13 mouse cellular contexts compared by ENCODE assay signal in genomic region chr5:21605936-21606335, GRCm38 (mm10). TPM values are rescaled to one million over a fixed set of nuclear protein-coding genes. Genes with fewer than 3 reads are reported as not detected.
"Had no signal": no experiment of that assay in that cellular context is flagged by ENCODE, and none has a peak within 500 bp of the region (broad histone marks: within the 10 kb centered on the region; RNA-seq: fewer than 3 reads in every experiment).

No protein-coding gene starts in this region.

- H3K27ac ChIP-seq: limb, embryonic 10.5 days; liver, embryonic 13.5 days; lung, embryonic 15.5 days; macrophage; midbrain, embryonic 13.5 days had no signal

- H3K36me3 ChIP-seq: limb, embryonic 10.5 days; liver, embryonic 13.5 days; lung, embryonic 15.5 days; midbrain, embryonic 13.5 days had no signal

- H3K4me2 ChIP-seq: liver, embryonic 13.5 days; lung, embryonic 15.5 days; midbrain, embryonic 13.5 days had no signal

- H3K9me3 ChIP-seq: limb, embryonic 10.5 days; liver, embryonic 13.5 days; lung, embryonic 15.5 days; midbrain, embryonic 13.5 days had no signal

- H3K4me1 ChIP-seq: limb, embryonic 10.5 days; liver, embryonic 13.5 days; lung, embryonic 15.5 days; megakaryocyte, embryonic 14.5 days; midbrain, embryonic 13.5 days had no signal

- DNase-seq: kidney, postnatal 10 days; liver, embryonic 13.5 days; liver, postnatal 0 days; lung, postnatal 14 days; right cerebral cortex, postnatal 4 days; spleen, adult 18-20 months; thymus, adult 18-20 months; thymus, postnatal 14 days had no signal

- H3K9ac ChIP-seq: liver, embryonic 13.5 days; liver, postnatal 0 days; lung, embryonic 15.5 days; midbrain, embryonic 13.5 days had no signal

- ATAC-seq: liver, postnatal 0 days; midbrain, embryonic 13.5 days had no signal

- H3K27me3 ChIP-seq: liver, embryonic 13.5 days; lung, embryonic 15.5 days; midbrain, embryonic 13.5 days had no signal

- H3K4me3 ChIP-seq: limb, embryonic 10.5 days; liver, embryonic 13.5 days; lung, embryonic 15.5 days; megakaryocyte, embryonic 14.5 days; midbrain, embryonic 13.5 days had no signal

RNA-seq across cellular contexts. Expression of gene Fbxl13, which starts 39.5 kb away (rescaled TPM):
- polyA plus RNA-seq: macrophage had no signal
